Mouse (Mus musculus) kidney, adult 9 months (tissue): ENCODE measurements around the gene Mien1.

Experiments
- DNase-seq: peaks from one replicate; pipeline ENCODE4 v3.0.0; 2022

The Mien1 gene

GRCm38 (mm10) chr11:98438331-98439158 lies at the start of gene Mien1:
Mien1 (minus strand) TSS chr11:98438991.
- DNase-seq = peak; percentile 96

DNA sequence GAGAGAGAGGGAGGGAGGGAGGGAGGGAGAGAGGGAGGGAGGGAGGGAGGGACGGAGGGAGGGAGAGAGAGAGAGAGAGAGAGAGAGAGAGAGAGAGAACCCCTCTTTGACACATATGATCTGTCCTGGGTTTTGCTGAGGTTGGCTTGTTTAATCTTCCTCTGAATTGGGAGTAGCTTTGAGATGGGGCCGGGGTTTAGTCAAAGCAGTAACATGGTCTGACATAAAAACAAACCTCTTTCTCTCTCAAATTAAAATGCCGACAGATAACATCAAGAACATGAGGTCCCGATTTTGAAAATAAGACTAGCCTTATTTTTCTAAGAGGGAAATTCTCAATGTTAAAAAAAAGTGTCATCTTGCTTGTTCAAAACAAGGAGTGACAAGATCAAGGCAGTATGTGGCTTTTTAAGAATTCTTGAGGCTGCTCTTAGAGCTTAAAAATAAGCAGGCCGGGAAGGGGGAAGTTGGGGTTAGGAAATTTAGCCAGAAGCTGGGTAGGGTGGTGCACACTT lies 48.8 kb upstream of the Mien1 start:
- DNase-seq = no peak

- DNase-seq = no peak
Measured at GRCm38 (mm10) chr11:98485749-98486148, 47.0 kb upstream of the Mien1 start.

- no peak for DNase-seq
Measured at GRCm38 (mm10) chr11:98482067-98482466, 43.3 kb upstream of the Mien1 start.

GRCm38 (mm10) chr11:98481231-98481630 lies 42.4 kb upstream of the Mien1 start:
- DNase-seq = no peak

GRCm38 (mm10) chr11:98479940-98480497 lies 41.2 kb upstream of the Mien1 start:
- DNase-seq = no peak

DNA sequence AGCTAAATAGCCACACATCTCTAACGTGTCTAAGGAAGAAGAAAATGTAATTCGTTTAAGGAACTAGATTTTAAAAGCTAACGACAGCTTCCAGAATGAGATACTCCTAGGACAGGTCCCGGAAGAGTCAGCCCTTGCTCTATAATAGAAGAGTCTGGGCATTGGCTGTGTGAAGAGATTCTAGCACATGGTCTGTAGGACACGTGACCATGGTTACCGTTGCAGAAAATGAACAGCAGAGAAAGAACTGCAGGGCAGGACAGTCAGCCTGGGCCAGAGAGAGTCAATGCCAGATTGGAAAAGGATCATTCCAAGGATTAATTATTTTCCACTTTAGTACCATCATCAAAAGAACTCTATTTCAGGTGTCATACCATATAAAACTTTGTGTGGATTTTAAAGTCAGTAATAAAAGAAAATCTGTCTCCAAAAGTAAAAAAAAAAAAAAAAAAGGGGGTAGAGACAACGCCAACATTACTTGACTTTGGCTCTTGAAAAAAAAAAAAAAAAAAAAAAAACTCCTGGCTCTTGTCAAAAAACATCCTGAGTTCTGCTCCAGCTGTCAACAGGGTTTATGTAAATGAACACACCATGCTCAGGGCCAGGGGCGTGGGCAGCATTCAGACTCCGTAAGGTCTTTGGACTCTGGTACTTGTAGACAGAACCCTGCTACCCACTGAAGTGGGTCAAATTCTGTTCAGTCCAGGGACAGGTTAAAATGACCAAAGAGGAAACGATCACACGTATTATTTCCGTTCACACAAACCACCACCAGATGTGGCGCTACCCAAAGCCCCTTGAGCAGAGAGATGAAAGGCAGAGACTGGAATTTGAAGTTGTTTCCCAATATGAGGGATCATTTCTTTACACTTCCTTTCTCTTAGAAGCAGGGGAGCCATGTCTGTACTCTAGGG lies 40.5 kb upstream of the Mien1 start:
- DNase-seq = peak; percentile 50

DNA sequence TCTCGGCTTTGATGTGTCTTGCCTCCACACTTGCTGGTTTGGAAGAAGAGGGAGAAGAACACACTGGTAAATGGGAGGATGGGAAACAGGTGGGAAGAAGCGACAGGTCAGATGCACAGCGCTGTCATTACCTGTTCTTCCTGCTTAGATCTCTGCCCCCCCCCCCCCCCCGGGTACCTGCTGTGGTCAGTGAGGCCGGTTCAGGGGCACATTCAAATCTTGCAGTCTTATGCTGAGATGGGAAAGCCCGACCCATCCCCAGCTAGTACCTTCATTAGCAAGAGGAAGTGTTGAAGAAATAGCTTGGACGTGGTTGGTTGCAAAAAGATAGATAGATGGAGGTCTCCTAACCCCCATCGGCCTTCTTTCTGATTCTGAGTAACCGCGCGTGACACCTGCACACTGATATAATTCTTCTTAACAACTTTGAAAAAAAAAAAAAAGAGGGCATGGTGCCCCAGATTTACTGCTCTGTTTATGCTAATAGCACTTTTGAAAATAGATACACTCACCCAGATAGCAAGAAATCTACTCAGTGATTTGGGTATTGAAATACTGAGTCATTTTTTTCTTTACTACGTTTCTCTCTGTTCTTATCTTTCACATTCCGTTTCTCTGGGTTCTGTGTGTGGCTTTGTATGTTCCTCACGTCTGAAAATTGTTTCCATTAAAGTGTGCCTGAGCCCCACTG lies 38.4 kb upstream of the Mien1 start:
- no peak for DNase-seq

GRCm38 (mm10) chr11:98476434-98476807 lies 37.6 kb upstream of the Mien1 start:
- no peak for DNase-seq

GRCm38 (mm10) chr11:98475630-98476433 lies 37.0 kb upstream of the Mien1 start:
- DNase-seq = no peak

- DNase-seq = no peak
Measured at GRCm38 (mm10) chr11:98474967-98475366, 36.2 kb upstream of the Mien1 start.

DNA sequence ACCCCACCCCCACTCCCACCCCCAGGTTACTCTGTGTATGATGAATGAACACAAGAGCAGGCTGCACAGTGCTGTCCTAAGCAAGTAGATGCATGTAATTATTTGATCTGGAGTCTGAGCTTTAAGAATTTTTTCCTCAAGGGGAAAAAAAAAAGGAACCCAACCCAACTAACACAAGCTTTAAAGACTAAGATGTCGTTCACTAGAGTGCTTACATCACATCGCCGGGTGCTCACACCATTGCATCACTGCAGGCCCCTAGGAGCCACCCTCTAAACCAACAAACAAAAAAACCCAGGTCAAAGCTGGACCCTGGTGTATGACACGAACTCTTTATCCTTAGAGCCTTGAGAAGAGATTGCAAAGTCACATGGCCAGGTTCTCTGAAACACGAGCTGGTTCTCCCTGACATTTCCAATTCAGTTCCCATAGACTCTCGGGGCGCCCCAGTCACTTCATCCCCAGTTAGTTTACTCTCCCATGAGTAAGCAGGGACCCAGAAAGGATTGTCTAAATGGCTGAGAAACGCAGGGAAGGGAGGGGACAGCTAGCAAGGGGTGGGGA lies 35.2 kb upstream of the Mien1 start:
- DNase-seq = no peak

- no peak for DNase-seq
Measured at GRCm38 (mm10) chr11:98472696-98473095, 33.9 kb upstream of the Mien1 start.

DNA sequence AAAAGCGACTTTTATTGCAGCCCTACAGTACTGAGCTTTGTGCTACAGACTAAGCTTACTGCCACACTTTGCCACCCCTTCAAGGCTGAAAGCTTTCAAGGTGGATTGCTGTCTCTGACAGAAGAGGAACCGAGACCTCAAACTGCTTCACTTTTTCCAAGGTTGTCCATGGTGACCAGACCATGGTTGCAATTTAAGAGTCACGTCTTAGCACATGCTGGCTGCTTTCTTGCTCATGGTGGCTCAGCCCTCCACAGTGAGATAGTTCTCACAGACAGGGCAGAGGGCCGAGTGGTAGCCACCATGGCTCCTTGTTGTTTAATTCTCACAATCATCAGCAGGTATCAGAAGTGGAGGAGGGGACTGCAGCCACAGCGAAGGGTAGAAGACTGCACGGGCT lies 32.0 kb upstream of the Mien1 start:
- no peak for DNase-seq

DNA sequence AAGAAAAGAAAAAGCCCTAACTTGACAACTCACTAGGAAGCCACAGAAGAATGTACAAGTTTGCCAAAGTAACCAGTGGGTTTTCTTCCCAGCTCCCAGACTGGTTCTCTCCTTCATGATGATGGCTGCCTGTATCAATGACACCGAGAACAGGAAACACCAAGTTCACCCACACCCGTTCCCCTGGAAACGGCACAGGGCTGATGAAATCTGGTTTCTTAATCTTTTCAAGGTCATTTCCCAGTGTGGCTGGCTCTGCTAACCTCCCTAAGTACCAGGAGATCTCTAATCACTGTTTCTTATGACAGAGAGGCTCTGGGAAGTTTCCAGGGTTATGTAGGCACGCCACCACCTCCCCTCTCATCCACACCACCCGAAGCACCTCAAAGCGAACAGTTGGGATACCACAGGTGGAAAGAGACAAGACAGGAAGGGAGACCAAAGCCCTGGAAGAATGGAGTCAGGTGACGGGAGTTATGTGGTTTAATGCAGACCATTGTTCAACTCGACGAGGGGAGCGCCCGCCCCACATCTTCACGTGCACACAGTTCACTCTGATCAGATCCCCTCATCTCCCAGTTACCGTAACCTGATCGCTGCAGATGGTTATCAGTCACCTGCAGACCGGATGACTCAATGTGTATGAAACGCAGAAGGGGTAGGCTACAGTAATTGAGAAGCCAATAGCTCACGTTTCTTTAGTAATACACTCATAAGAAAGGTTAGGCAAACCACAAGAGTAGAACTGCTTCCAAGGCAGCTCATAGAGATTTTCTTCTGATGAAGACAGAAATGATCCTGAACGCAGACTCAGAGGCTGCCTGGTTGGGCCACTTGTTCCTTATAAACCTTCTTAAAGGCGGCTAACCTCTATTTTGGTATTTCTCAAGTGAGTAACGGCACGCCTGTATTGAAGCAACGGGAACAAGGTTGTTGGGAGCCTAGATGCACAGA lies 31.2 kb upstream of the Mien1 start:
- DNase-seq = no peak

- DNase-seq = no peak
Measured at GRCm38 (mm10) chr11:98464516-98464915, 25.7 kb upstream of the Mien1 start.

DNA sequence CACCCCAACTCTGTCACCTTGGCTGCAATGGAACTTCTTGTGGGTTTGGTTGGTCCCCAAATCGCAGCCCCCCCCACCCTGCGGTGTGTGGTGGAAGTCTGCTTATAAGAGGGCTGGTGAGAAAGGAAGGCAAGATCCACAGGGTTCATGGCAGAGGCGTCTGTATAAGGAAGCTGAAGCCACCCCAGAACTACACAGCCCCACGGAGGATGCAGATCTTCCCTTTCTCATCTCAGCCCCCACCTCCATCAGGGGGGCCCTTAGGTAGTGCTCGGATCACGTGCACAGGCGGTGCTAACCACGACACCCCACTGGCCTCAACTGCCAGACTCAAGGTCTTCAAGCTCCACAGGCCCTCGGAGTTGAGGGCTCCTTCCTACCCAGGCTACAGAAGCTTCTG lies 25.1 kb upstream of the Mien1 start:
- DNase-seq = no peak

DNA sequence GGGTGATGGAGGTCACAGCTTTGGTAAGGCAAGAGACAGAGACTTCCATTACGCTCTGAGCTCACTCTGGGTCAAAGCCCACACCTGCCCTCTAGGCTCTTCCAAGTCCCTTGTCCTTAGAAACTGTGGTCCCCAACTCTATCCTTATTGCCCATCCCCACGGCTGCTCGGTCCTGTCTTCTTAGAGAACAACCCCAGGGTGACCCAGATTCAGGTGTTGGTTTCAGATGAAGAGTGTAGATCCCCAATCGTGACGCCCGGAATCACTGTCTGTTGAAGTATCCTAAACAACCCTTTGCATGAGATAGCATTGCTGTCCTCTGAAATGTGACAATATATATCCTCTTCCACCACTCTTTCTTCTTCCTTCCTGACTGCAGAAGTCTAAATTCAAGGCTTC lies 23.5 kb upstream of the Mien1 start:
- no peak for DNase-seq

DNA sequence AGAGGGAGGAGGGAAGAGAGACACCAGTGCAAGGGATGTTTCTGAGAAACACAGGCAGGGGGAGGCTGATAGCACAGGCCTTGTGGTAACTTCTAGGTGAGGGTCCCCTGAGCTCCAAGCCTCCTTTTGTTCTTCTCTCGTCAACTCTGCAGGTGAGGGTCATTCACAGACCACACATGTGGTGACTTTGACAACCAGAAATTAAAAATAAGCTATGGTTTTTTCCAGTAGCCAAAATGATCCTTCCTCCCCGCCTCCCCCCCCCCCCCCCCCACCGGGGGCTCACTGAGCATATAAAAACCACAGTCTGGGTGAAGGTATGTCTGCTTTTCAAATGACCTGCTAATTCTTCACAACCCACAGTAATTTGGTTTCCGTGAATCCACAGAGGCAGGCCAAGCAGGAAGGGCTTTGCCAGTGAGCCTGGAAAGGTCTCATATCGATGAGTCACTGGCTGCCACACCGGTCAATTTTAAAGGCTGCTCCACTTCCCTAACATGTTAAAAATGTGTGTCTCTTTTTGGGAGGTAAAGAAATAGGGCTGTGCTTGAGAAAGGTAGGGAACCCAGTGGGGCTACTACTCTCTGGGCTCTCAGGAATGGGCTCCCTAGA lies 22.4 kb upstream of the Mien1 start:
- DNase-seq = no peak

- no peak for DNase-seq
Measured at GRCm38 (mm10) chr11:98459860-98460259, 21.1 kb upstream of the Mien1 start.
